Mouse (Mus musculus): ENCODE measurements around the gene Fbxl2. TPM values are rescaled to one million over a fixed set of nuclear protein-coding genes. Genes with fewer than 3 reads are reported as not detected.
A peak's percentile ranks its signal among the peaks of the same experiment; 100 is the strongest.

The Fbxl2 gene
- polyA plus RNA-seq, 1 experiment from 2014 or later: 1.1 TPM

- Histone ChIP-seq H3K9ac (ENCODE audit: low read depth, low read length) (no peak overlapping the region), H3K36me3 (ENCODE audit: control insufficient read depth, insufficient read depth) (no peaks in the 10 kb centered on the region), H3K4me3 (ENCODE audit: low read depth, low read length) (no peak overlapping the region), H3K4me2 (replicated peaks; ENCODE audit: low read depth) (no peak overlapping the region), H3K27ac (ENCODE audit: low read depth, low read length) (no peak overlapping the region), H3K27me3 (replicated peaks; ENCODE audit: control insufficient read depth, insufficient read depth, low read length) (no peaks in the 10 kb centered on the region), H3K9me3 (ENCODE audit: control insufficient read depth) (no peaks in the 10 kb centered on the region), H3K4me1 (replicated peaks; ENCODE audit: control insufficient read depth, insufficient read depth, low read length) (no peaks in the 10 kb centered on the region)
- ATAC-seq: no peak
- WGBS: 86% methylated on average over 4 of the region's 4 CpGs
- TF ChIP-seq CTCF (IDR thresholded peaks at IDR 0.05; ENCODE audit: low read depth): peak; percentile 41
Observed at GRCm38 (mm10) chr9:114015724-114016123, 30.3 kb downstream of the Fbxl2 start.

- no peaks in the 10 kb centered on the region for H3K36me3 ChIP-seq (ENCODE audit: control insufficient read depth, insufficient read depth)
- H3K27ac ChIP-seq (ENCODE audit: low read depth, low read length): no peak overlapping the region
- H3K4me1 ChIP-seq (replicated peaks; ENCODE audit: control insufficient read depth, insufficient read depth, low read length): no peaks in the 10 kb centered on the region
- WGBS: 65% methylated on average over 1 of the region's 1 CpGs
- H3K9ac ChIP-seq (ENCODE audit: low read depth, low read length): no peak overlapping the region
- no peaks in the 10 kb centered on the region for H3K9me3 ChIP-seq (ENCODE audit: control insufficient read depth)
- no peak overlapping the region for H3K4me2 ChIP-seq (replicated peaks; ENCODE audit: low read depth)
- ATAC-seq: no peak
- TF ChIP-seq CTCF (IDR thresholded peaks at IDR 0.05; ENCODE audit: low read depth): no peak
- no peaks in the 10 kb centered on the region for H3K27me3 ChIP-seq (replicated peaks; ENCODE audit: control insufficient read depth, insufficient read depth, low read length)
- H3K4me3 ChIP-seq (ENCODE audit: low read depth, low read length): no peak overlapping the region
Observed at GRCm38 (mm10) chr9:114014034-114014433, 32.0 kb downstream of the Fbxl2 start.

- H3K36me3 ChIP-seq (ENCODE audit: control insufficient read depth, insufficient read depth): no peaks in the 10 kb centered on the region
- no peak for ATAC-seq
Observed at GRCm38 (mm10) chr9:114011203-114011602, 34.8 kb downstream of the Fbxl2 start.

GRCm38 (mm10) chr9:114009526-114009925 lies 36.5 kb downstream of the Fbxl2 start:
- no peak overlapping the region for H3K4me2 ChIP-seq (replicated peaks; ENCODE audit: low read depth)
- H3K4me1 ChIP-seq (replicated peaks; ENCODE audit: control insufficient read depth, insufficient read depth, low read length): no peaks in the 10 kb centered on the region
- 55% methylated on average over 5 of the region's 5 CpGs for WGBS
- no peak for TF ChIP-seq CTCF (IDR thresholded peaks at IDR 0.05; ENCODE audit: low read depth)
- no peak overlapping the region for H3K9ac ChIP-seq (ENCODE audit: low read depth, low read length)
- H3K27ac ChIP-seq (ENCODE audit: low read depth, low read length): no peak overlapping the region
- no peaks in the 10 kb centered on the region for H3K9me3 ChIP-seq (ENCODE audit: control insufficient read depth)
- no peak for ATAC-seq
- H3K27me3 ChIP-seq (replicated peaks; ENCODE audit: control insufficient read depth, insufficient read depth, low read length): no peaks in the 10 kb centered on the region
- no peak overlapping the region for H3K4me3 ChIP-seq (ENCODE audit: low read depth, low read length)
- H3K36me3 ChIP-seq (ENCODE audit: control insufficient read depth, insufficient read depth): no peaks in the 10 kb centered on the region

More at GRCm38 (mm10) chr9:114011203-114011602, 34.8 kb downstream of the Fbxl2 start:
- WGBS: 66% methylated on average over 18 of the region's 18 CpGs
- Histone ChIP-seq H3K9ac (ENCODE audit: low read depth, low read length) (no peak overlapping the region), H3K4me3 (ENCODE audit: low read depth, low read length) (no peak overlapping the region), H3K4me1 (replicated peaks; ENCODE audit: control insufficient read depth, insufficient read depth, low read length) (no peaks in the 10 kb centered on the region), H3K27me3 (replicated peaks; ENCODE audit: control insufficient read depth, insufficient read depth, low read length) (no peaks in the 10 kb centered on the region), H3K4me2 (replicated peaks; ENCODE audit: low read depth) (no peak overlapping the region), H3K27ac (ENCODE audit: low read depth, low read length) (no peak overlapping the region), H3K9me3 (ENCODE audit: control insufficient read depth) (no peaks in the 10 kb centered on the region)
- no peak for TF ChIP-seq CTCF (IDR thresholded peaks at IDR 0.05; ENCODE audit: low read depth)

- WGBS: 94% methylated on average over 9 of the region's 9 CpGs
- H3K4me1 ChIP-seq (replicated peaks; ENCODE audit: control insufficient read depth, insufficient read depth, low read length): no peaks in the 10 kb centered on the region
Observed at GRCm38 (mm10) chr9:114007850-114008350, 38.1 kb downstream of the Fbxl2 start.

GRCm38 (mm10) chr9:114006801-114007200 lies 39.2 kb downstream of the Fbxl2 start:
- H3K9me3 ChIP-seq (ENCODE audit: control insufficient read depth): no peaks in the 10 kb centered on the region
- TF ChIP-seq CTCF (IDR thresholded peaks at IDR 0.05; ENCODE audit: low read depth): no peak
- H3K36me3 ChIP-seq (ENCODE audit: control insufficient read depth, insufficient read depth): no peaks in the 10 kb centered on the region
- no peaks in the 10 kb centered on the region for H3K4me1 ChIP-seq (replicated peaks; ENCODE audit: control insufficient read depth, insufficient read depth, low read length)
- no peak overlapping the region for H3K27ac ChIP-seq (ENCODE audit: low read depth, low read length)
- ATAC-seq: no peak
- H3K9ac ChIP-seq (ENCODE audit: low read depth, low read length): no peak overlapping the region
- 69% methylated on average over 9 of the region's 9 CpGs for WGBS
- H3K4me2 ChIP-seq (replicated peaks; ENCODE audit: low read depth): no peak overlapping the region
- no peaks in the 10 kb centered on the region for H3K27me3 ChIP-seq (replicated peaks; ENCODE audit: control insufficient read depth, insufficient read depth, low read length)
- H3K4me3 ChIP-seq (ENCODE audit: low read depth, low read length): no peak overlapping the region

More at GRCm38 (mm10) chr9:114007850-114008350, 38.1 kb downstream of the Fbxl2 start:
- Histone ChIP-seq H3K9ac (ENCODE audit: low read depth, low read length) (no peak overlapping the region), H3K27me3 (replicated peaks; ENCODE audit: control insufficient read depth, insufficient read depth, low read length) (no peaks in the 10 kb centered on the region), H3K4me2 (replicated peaks; ENCODE audit: low read depth) (no peak overlapping the region), H3K36me3 (ENCODE audit: control insufficient read depth, insufficient read depth) (no peaks in the 10 kb centered on the region), H3K4me3 (ENCODE audit: low read depth, low read length) (no peak overlapping the region), H3K9me3 (ENCODE audit: control insufficient read depth) (no peaks in the 10 kb centered on the region), H3K27ac (ENCODE audit: low read depth, low read length) (no peak overlapping the region)
- no peak for TF ChIP-seq CTCF (IDR thresholded peaks at IDR 0.05; ENCODE audit: low read depth)
- no peak for ATAC-seq

GRCm38 (mm10) chr9:113998311-113998710 lies 47.7 kb downstream of the Fbxl2 start:
- peak; percentile 45 for TF ChIP-seq CTCF (IDR thresholded peaks at IDR 0.05; ENCODE audit: low read depth)
- H3K27ac ChIP-seq (ENCODE audit: low read depth, low read length): no peak overlapping the region
- H3K4me3 ChIP-seq (ENCODE audit: low read depth, low read length): no peak overlapping the region
- H3K36me3 ChIP-seq (ENCODE audit: control insufficient read depth, insufficient read depth): no peaks in the 10 kb centered on the region
- no peaks in the 10 kb centered on the region for H3K4me1 ChIP-seq (replicated peaks; ENCODE audit: control insufficient read depth, insufficient read depth, low read length)
- 69% methylated on average over 2 of the region's 2 CpGs for WGBS
- H3K9ac ChIP-seq (ENCODE audit: low read depth, low read length): no peak overlapping the region
- H3K27me3 ChIP-seq (replicated peaks; ENCODE audit: control insufficient read depth, insufficient read depth, low read length): no peaks in the 10 kb centered on the region
- H3K4me2 ChIP-seq (replicated peaks; ENCODE audit: low read depth): no peak overlapping the region
- H3K9me3 ChIP-seq (ENCODE audit: control insufficient read depth): no peaks in the 10 kb centered on the region
- no peak for ATAC-seq
